Mouse (Mus musculus): ENCODE data around the gene Slc26a6.

DNA sequence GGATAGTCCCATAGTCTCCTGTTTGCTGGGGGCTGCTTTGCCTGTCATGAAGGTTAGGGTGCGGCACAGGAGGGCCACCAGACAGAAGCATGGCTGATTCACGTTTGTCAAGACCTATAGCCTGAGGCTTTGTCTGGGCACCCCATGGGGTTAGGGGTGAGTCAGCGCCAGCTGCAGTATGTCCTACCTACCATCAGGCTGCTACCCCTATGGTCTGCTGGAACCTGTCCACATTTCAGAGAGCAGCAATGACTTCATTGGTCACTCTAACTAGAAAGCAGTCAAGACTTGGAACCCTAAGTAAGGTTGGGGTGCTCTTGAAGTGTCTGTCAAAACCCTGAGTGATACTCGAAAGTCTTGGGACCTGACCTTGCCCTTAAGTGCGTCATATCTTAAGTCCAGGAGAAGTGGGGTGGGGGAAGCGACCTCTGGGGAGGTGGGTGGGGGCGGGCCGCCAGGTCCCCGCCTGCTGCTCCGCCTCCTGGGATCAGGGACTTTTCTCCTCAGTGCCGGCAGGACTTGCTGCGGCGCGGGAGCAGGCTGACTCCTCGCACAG is 100.1 kb downstream of the Slc26a6 start, which contains the start of gene Col7a1:
- no peak for TF ChIP-seq POLR2A (IDR thresholded peaks at IDR 0.05; ENCODE audit: low read depth, low read length)
- no peak for TF ChIP-seq CTCF (conservative IDR thresholded peaks at IDR 0.05; ENCODE audit: insufficient read depth, insufficient read length, low read depth, low read length)
